Mouse (Mus musculus) heart, postnatal 0 days (tissue): ENCODE results near the gene Eif2b2.

Source experiments
- CTCF ChIP-seq: IDR thresholded peaks from 2 replicates; pipeline ENCODE4 v1.5.1; 2016; ENCODE audit warnings: antibody characterized with exemption, control low read depth, low read depth
- EP300 ChIP-seq: IDR thresholded peaks from 2 replicates; pipeline ENCODE4 v1.6.1; 2016; ENCODE audit warnings: antibody characterized with exemption, low read depth

GRCm38 (mm10) chr12:85227876-85228599, 8.8 kb downstream of the Eif2b2 start:
- no peak for TF ChIP-seq EP300
- TF ChIP-seq CTCF, result no peak
